Mouse (Mus musculus) stomach, postnatal 0 days (tissue): ENCODE results near the gene Arap1.

Experiments
- CTCF ChIP-seq: IDR thresholded peaks from 2 replicates; pipeline ENCODE4 v1.5.1; 2016; ENCODE audit warnings: antibody characterized with exemption, low read depth, mild to moderate bottlenecking, moderate library complexity
- EP300 ChIP-seq: optimal IDR thresholded peaks from 2 replicates; pipeline ENCODE3; 2016; ENCODE audit warnings: antibody characterized with exemption

DNA sequence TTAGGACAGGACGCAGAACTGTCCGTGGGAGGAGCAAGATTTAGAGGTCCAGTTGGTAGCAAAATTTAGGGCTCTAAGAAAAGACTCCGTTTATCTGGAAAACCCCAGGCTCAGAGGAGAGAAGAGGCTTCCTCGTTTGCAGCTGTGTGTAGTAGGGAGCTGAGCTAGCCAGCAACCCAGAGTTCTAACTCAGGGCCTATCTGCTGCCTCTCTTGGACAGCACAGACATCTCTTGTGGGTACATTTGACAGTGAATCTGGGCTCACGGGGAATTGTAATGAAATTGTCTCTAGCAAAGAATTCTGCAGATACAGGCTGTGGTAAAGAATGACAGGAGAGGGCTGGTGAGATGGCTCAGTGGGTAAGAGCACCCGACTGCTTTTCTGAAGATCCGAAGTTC lies 45.2 kb upstream of the Arap1 start:
- TF ChIP-seq CTCF: no peak
- no peak for TF ChIP-seq EP300
